Mouse (Mus musculus) urinary bladder, adult 18-20 months (tissue): ENCODE results near the gene Dscam.

Source experiments
- DNase-seq, 2 experiments: peaks; one replicate each; pipeline ENCODE4 v3.0.0; 2022; ENCODE audit warnings: low spot score in 2 of 2, mixed read lengths in 2 of 2

Dscam gene

GRCm38 (mm10) chr16:97105266-97105665 is 65.3 kb downstream of the Dscam start:
- no peak for DNase-seq

DNA sequence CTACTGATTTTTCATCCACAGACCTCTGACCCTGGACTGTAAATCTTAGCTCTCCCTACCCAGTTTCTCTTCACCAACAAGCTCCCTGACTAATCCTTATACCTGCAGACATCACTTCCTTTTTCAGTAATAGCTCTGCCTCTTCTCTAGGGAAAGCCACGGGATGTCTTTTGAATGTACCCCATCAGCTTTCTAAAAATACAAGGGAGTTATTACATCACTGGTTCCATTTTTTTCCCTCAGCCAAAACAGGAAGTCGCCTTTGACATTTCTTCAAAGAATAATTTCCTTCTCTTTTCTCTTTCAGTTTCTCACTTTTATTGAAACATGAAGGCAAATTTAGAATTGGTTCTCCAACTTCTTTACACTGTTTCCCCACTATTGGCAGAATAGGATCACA is 67.5 kb downstream of the Dscam start:
- no peak for DNase-seq

GRCm38 (mm10) chr16:97100091-97100490 is 70.5 kb downstream of the Dscam start:
- no peak for DNase-seq

- DNase-seq, result no peak
Measured at GRCm38 (mm10) chr16:97098508-97098907, 72.0 kb downstream of the Dscam start.

DNA sequence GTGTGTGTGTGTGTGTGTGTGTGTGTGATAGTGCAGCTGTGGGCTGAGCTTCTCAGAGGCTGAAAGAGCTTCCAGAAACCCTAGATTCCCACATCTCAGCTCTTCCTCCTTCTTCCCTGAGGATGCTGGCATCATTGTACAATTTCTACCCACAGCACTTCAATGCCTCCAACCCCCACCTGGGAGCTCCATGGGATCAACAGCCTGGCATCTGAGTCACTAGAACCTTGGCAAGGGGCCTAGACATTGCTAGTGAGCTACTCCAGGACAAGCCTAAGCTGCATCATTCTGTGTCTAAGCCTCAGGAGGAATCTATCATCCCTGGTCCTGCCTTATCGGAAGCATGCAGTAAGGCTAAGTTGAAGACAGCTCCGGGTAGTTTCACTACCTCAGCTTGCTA is 73.8 kb downstream of the Dscam start:
- no peak for DNase-seq

- no peak for DNase-seq
Measured at GRCm38 (mm10) chr16:97095496-97095895, 75.1 kb downstream of the Dscam start.

- DNase-seq, result no peak
Measured at GRCm38 (mm10) chr16:97089339-97089738, 81.2 kb downstream of the Dscam start.

DNA sequence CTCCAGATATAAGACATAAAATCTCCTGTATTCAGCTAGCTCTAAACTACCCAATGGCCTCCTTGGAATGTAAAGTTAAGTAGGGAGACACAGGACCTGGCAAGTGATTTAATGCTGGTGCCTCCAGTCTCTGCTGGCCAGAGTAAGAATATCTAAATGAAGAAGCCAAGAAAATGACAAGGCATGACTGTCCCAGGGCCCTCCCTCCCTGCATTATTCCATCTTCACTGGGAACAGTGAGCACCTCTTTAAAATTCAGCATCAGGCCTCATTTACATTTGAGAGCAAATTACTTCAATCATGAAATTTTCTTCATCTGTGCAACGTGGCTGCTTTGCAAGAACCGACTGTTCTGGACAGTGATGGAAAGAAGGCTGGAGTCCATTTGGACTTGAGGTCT is 86.9 kb downstream of the Dscam start:
- no peak for DNase-seq

DNA sequence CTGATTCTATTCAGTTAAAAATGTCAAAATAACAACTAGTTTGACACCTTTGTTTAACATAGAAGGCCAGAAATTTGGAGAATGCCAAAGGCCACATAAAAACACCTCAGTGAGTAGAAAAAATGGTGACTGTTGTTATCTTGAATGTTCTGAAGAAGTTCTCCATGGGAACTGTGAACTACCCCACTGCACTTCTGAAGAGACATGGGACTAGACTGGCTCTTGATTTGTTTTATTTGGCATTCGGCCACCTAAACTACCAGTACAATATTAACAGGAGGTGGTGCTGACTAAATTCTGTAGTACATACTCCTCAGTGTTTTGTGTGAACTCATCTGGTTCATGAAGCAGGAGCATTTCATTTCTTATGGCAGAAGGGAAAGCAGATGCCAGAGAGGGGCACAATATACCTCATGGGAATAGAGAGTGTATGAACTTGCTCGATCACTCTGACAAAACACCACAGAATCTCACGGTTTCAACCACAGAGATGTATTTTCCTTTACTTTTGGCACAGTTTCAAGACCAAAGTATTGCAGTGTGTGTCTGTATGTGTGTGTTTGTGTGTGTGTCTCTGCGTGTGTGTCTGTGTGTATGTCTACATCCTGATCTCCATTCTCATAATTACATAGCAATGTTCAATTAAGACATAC is 94.5 kb downstream of the Dscam start:
- DNase-seq, result no peak

DNA sequence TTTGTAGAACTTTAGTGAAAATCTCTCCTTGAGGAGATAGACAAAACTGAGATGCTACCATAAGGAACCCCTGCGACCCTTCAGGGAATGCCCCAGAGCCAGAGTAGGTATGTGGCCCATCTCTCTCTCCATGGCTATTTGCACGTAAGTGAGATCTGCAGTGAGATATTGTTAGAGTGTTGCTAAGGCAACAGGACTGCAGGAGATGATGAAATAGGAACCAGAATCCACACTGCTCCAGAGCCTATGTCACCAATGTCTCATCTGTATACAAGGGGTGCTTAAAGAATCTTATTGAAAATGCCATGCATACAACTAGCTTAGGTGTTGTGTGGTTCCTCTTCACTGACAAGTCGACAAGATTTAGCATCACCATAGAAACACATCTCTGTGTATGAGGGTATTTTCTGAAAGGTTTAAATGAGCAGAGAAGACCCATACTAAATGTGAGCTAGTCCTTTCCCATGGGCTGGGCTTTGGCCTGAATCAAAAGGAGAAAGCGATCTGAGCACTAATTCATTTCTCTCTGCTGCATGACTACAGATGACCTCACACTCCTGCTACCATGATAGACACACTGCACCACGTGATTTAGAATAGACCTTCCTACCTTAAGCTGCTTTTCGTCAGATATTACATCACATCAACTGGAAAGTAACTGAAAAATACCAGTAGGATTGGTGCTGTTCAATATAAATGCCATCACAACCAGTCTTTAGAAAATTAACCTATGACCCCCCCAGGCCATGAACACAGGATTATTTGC is 95.2 kb downstream of the Dscam start:
- no peak for DNase-seq

GRCm38 (mm10) chr16:97073847-97074246 is 96.7 kb downstream of the Dscam start:
- no peak for DNase-seq

GRCm38 (mm10) chr16:97072624-97073023 is 97.9 kb downstream of the Dscam start:
- no peak for DNase-seq

- DNase-seq, result no peak
Measured at GRCm38 (mm10) chr16:97066856-97067255, 103.7 kb downstream of the Dscam start.

DNA sequence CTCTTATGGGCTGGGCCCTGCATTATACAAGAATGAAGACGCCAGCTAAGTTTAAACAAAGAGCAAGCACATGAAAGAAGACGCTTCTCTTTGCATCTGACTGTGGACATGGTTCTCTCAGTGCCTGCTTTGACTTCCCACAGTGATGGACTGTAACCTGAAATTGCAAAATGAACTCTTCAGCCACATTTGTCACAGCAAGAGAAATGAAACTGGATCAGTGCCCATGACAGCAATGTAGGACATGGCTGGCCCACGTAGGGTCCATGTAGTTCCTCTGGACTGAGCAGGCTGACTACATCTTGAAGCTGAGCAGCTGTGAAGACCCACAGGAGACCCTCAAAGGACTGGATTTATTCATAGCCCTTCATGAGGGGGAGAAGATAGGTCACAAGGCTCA is 108.3 kb downstream of the Dscam start:
- DNase-seq, result no peak

DNA sequence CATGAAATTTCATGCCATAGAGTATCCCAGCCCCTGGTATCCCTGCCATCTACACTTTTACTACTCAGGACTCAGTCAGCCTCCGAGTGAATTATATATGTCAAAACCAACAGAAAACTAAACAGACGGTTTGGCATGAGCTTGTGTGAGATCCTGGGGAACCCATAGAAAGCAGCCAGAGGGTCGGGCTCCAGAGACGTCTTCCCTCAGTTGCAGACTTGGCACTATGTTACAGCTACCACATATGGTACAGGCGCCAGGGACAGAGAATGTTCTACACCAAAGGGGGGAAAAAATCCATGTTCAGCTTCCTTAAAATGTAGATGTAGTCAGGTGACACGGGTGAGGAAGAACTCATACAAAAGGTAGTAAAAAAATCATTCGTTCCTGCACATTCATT is 109.2 kb downstream of the Dscam start:
- no peak for DNase-seq

GRCm38 (mm10) chr16:97060736-97061135 is 109.8 kb downstream of the Dscam start:
- no peak for DNase-seq

GRCm38 (mm10) chr16:97060276-97060675 is 110.3 kb downstream of the Dscam start:
- no peak for DNase-seq

DNA sequence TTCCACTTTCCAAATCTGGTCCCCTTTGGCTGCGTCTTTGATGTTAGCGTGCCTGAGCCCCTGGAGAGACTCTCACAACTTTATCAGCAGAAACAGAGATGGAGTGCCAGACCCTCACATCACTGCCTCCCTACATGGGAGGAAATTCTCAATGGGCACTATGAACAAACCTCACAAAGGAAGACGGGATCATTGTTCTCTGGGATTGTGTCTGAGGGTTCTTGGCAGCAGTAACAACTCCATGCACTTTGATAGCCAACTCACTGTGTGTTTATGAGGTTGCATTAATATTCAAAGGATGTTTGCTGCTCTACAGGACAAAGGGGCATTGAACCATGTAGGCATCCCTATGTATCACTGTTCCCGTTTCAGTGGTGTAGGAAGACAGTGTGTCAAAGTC is 135.3 kb downstream of the Dscam start:
- no peak for DNase-seq

DNA sequence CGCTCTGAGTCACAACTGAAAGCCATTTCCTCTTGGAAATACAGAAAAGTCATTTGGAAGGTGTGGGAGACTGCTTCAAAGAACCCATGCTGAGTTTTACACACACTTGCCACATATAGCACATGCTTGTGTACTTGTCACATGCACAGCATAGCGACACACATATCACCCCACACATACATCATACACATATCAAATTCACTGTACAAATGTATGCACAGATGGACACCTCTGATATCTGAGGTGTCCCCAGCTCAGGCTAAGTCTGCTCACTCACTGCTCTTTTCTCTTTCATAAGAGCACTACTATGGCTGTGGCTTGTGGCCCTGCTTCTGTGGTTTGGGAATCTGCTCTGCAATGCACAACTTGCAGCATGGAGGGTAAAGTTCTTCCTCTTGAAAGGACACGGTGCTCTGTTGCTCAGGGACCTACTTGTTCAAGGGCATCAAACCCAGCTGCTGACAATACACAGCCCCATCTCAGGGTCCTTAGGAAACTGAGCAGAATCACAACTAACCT is 137.0 kb downstream of the Dscam start:
- no peak for DNase-seq

DNA sequence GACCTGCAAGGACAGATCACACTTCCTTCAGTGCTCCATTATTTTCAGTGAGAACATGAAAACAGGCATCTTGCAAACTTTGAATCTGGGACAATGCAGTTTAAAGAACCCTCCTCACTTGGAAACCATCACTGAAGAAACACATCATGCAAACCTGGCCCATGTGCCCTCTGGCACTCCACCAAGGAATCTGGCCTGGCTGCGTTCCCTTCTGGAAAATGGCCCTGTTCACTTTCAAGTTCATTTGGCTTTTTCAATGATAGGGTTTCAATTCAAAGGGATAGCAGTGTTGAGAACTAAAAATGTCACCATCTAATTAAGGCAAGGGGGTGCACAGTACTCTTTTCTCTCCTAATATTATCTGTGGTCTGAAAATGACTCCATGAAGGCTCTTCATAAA is 142.9 kb downstream of the Dscam start:
- no peak for DNase-seq

GRCm38 (mm10) chr16:97026803-97027202 is 143.7 kb downstream of the Dscam start:
- no peak for DNase-seq

DNA sequence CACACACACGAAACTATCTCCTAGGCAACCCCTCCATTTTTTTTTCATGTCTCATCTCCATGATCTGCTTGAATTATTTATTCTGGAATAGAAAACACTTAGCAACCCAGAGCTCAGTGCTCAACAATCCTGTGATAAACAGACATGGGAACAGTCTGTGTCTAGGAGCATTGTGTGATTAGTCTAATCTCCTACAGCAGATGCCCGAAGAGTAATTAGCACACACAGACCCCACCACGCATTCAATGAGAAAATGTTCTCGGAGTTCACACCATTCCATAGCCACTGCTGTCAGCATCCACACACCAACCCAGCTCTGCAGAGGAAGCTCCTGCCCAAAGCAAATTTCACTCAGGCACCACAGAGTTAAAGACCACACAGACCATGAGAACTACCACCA is 146.1 kb downstream of the Dscam start:
- DNase-seq, result no peak

DNA sequence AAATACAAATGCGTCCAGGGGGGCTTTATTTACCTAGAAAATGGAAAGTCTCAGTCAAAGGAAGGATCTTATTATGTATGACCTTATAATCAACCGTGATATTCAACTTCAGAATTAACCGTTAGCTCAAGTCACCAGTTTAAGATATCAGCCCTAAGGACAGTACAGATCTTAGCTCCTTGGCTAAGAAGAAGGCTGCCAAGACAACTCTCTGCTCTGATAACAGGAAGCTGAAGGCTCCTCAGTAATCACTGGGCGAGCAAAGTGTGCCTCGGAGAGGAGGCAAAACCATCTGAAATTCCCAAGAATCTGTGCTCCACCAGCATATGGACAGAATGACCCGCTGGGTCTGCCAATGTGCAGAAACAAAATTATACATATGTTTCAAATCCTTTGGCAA is 149.1 kb downstream of the Dscam start:
- no peak for DNase-seq
